Comparison of ENCODE assay signal across 14 mouse cellular contexts in genomic region chr1:155795791-155796233, GRCm38 (mm10). TPM values are rescaled to one million over a fixed set of nuclear protein-coding genes. Genes with fewer than 3 reads are reported as not detected.
DNase-seq lines count a peak whose midpoint lies in the region; ATAC-seq and TF ChIP-seq lines count a peak whose summit lies in the region.
"Had no signal": no experiment of that assay in that cellular context is flagged by ENCODE, and none has a peak within 500 bp of the region (broad histone marks: within the 10 kb centered on the region; RNA-seq: fewer than 3 reads in every experiment).

No protein-coding gene starts in this region.

- H3K9ac ChIP-seq in liver, adult 2 months (ENCODE audit: low read depth, low read length) = no peak overlapping the region
- no peak overlapping the region for H3K9ac ChIP-seq in liver, embryonic 12.5 days
- H3K9ac ChIP-seq in lung, postnatal 0 days (replicated peaks; ENCODE audit: low read depth) = no peak overlapping the region
- no peak overlapping the region for H3K9ac ChIP-seq in stomach, postnatal 0 days (ENCODE audit: low read length)
- no peak overlapping the region for H3K9ac ChIP-seq in intestine, postnatal 0 days (ENCODE audit: low read depth, low read length)
- H3K9ac ChIP-seq: hindbrain, embryonic 15.5 days; limb, embryonic 15.5 days; midbrain, embryonic 12.5 days had no signal

- DNase-seq in liver, adult 2 months (ENCODE audit: extremely low read depth, low read depth, low spot score) = peak; percentile 100
- DNase-seq in adrenal gland, adult 18-20 months (ENCODE audit: low spot score in 2 of 2) = peak; percentile 38 to 41
- peak; percentile 60 for DNase-seq in lung, postnatal 0 days (ENCODE audit: low spot score)
- DNase-seq in stomach, postnatal 0 days (ENCODE audit: low spot score) = no peak
- DNase-seq in layer of hippocampus, adult 9-11 months = no peak
- no peak for DNase-seq in left cerebral cortex, adult 8-10 months (ENCODE audit: low spot score in 2 of 2)
- DNase-seq: kidney, adult 9 months had no signal

- H3K4me3 ChIP-seq in liver, adult 2 months (ENCODE audit: insufficient read depth, low read depth, low read length) = no peak overlapping the region
- no peak overlapping the region for H3K4me3 ChIP-seq in liver, embryonic 12.5 days
- H3K4me3 ChIP-seq in lung, postnatal 0 days (ENCODE audit: low read depth, low read length) = no peak overlapping the region
- H3K4me3 ChIP-seq in stomach, postnatal 0 days (ENCODE audit: low read depth, low read length) = no peak overlapping the region
- no peak overlapping the region for H3K4me3 ChIP-seq in intestine, postnatal 0 days (ENCODE audit: low read depth, low read length)
- H3K4me3 ChIP-seq: hindbrain, embryonic 15.5 days; limb, embryonic 15.5 days; midbrain, embryonic 12.5 days had no signal

- no peak for TF ChIP-seq CTCF in liver, adult 2 months (IDR thresholded peaks at IDR 0.05; ENCODE audit: low read depth, low read length)
- no peak for TF ChIP-seq CTCF in lung, postnatal 0 days (IDR thresholded peaks at IDR 0.05)
- TF ChIP-seq CTCF in stomach, postnatal 0 days (IDR thresholded peaks at IDR 0.05; ENCODE audit: low read depth) = no peak
- TF ChIP-seq CTCF in intestine, postnatal 0 days (IDR thresholded peaks at IDR 0.05; ENCODE audit: low read depth) = no peak

- no peaks in the 10 kb centered on the region for H3K9me3 ChIP-seq in liver, embryonic 12.5 days (replicated peaks)
- no peaks in the 10 kb centered on the region for H3K9me3 ChIP-seq in lung, postnatal 0 days (ENCODE audit: low read length)
- H3K9me3 ChIP-seq in stomach, postnatal 0 days (ENCODE audit: control insufficient read depth, low read length) = no peaks in the 10 kb centered on the region
- no peaks in the 10 kb centered on the region for H3K9me3 ChIP-seq in intestine, postnatal 0 days (ENCODE audit: control insufficient read depth)
- H3K9me3 ChIP-seq: hindbrain, embryonic 15.5 days; limb, embryonic 15.5 days; midbrain, embryonic 12.5 days had no signal

- no peaks in the 10 kb centered on the region for H3K27me3 ChIP-seq in liver, adult 2 months (ENCODE audit: control insufficient read depth, insufficient read depth, low read length)
- H3K27me3 ChIP-seq in liver, embryonic 12.5 days (replicated peaks) = no peaks in the 10 kb centered on the region
- H3K27me3 ChIP-seq in lung, postnatal 0 days (replicated peaks; ENCODE audit: insufficient read depth, low read length) = no peaks in the 10 kb centered on the region
- H3K27me3 ChIP-seq in stomach, postnatal 0 days (ENCODE audit: control insufficient read depth, insufficient read depth, low read length) = no peaks in the 10 kb centered on the region
- H3K27me3 ChIP-seq in intestine, postnatal 0 days (replicated peaks; ENCODE audit: control insufficient read depth, insufficient read depth, low read length) = no peaks in the 10 kb centered on the region
- H3K27me3 ChIP-seq: hindbrain, embryonic 15.5 days; limb, embryonic 15.5 days; midbrain, embryonic 12.5 days had no signal

- TF ChIP-seq EP300 in lung, postnatal 0 days (IDR thresholded peaks at IDR 0.05) = no peak
- TF ChIP-seq EP300 in stomach, postnatal 0 days (optimal IDR thresholded peaks at IDR 0.05) = no peak

- H3K4me1 ChIP-seq in liver, adult 2 months (ENCODE audit: control insufficient read depth, insufficient read depth, low read length) = peaks cover 44% of the 10 kb centered on the region
- H3K4me1 ChIP-seq in liver, embryonic 12.5 days = peaks cover 20% of the 10 kb centered on the region
- H3K4me1 ChIP-seq in lung, postnatal 0 days (ENCODE audit: insufficient read depth, low read depth, low read length) = no peaks in the 10 kb centered on the region
- no peaks in the 10 kb centered on the region for H3K4me1 ChIP-seq in stomach, postnatal 0 days (replicated peaks; ENCODE audit: control insufficient read depth, insufficient read depth)
- H3K4me1 ChIP-seq in intestine, postnatal 0 days (replicated peaks; ENCODE audit: control insufficient read depth, insufficient read depth, low read length) = no peaks in the 10 kb centered on the region
- H3K4me1 ChIP-seq: limb, embryonic 15.5 days had no signal

- 7% methylated on average over 5 of the region's 5 CpGs for WGBS in liver, adult 2 months
- 81% methylated on average over 5 of the region's 5 CpGs for WGBS in liver, embryonic 12.5 days (ENCODE audit: insufficient replicate concordance)
- WGBS in lung, postnatal 0 days = 78% methylated on average over 5 of the region's 5 CpGs
- 87% methylated on average over 5 of the region's 5 CpGs for WGBS in stomach, postnatal 0 days
- 91% methylated on average over 5 of the region's 5 CpGs for WGBS in intestine, postnatal 0 days

- peaks cover 49% of the 10 kb centered on the region for H3K36me3 ChIP-seq in liver, adult 2 months (ENCODE audit: control insufficient read depth, insufficient read depth, low read length)
- peaks cover 55% of the 10 kb centered on the region for H3K36me3 ChIP-seq in liver, embryonic 12.5 days
- H3K36me3 ChIP-seq in lung, postnatal 0 days (ENCODE audit: insufficient read depth, low read length) = peaks cover 16% of the 10 kb centered on the region
- H3K36me3 ChIP-seq in stomach, postnatal 0 days (ENCODE audit: control insufficient read depth, insufficient read depth, low read length) = peaks cover 11% of the 10 kb centered on the region
- H3K36me3 ChIP-seq in intestine, postnatal 0 days (ENCODE audit: control insufficient read depth, insufficient read depth) = peaks cover 34% of the 10 kb centered on the region

- H3K4me2 ChIP-seq in liver, embryonic 12.5 days = no peak overlapping the region
- no peak overlapping the region for H3K4me2 ChIP-seq in lung, postnatal 0 days (replicated peaks; ENCODE audit: low read depth, low read length)
- H3K4me2 ChIP-seq in stomach, postnatal 0 days (replicated peaks; ENCODE audit: low read depth) = no peak overlapping the region
- no peak overlapping the region for H3K4me2 ChIP-seq in intestine, postnatal 0 days (replicated peaks; ENCODE audit: low read depth)
- H3K4me2 ChIP-seq: hindbrain, embryonic 15.5 days; limb, embryonic 15.5 days; midbrain, embryonic 12.5 days had no signal

- H3K79me2 ChIP-seq in liver, adult 2 months (ENCODE audit: control insufficient read depth, insufficient read depth, low read length) = peaks cover 10% of the 10 kb centered on the region; the same call in 1 of the 2 replicates

- ATAC-seq in liver, embryonic 12.5 days = no peak
- ATAC-seq in lung, postnatal 0 days = peak; percentile 66
- peak; percentile 27; the same call in 1 of the 2 replicates for ATAC-seq in stomach, postnatal 0 days (ENCODE audit: low FRiP score, low TSS enrichment)
- no peak for ATAC-seq in intestine, postnatal 0 days
- ATAC-seq: CD4-positive, CD25-positive, alpha-beta regulatory T cell, adult 4 months had no signal

- no peak for TF ChIP-seq POLR2A in liver, adult 2 months (IDR thresholded peaks at IDR 0.05; ENCODE audit: extremely low read depth, insufficient read depth, low read length)

- H3K27ac ChIP-seq in liver, adult 2 months (replicated peaks; ENCODE audit: insufficient read depth, low read depth, low read length) = peak overlapping the region; percentile 66
- H3K27ac ChIP-seq in liver, embryonic 12.5 days = no peak overlapping the region
- H3K27ac ChIP-seq in lung, postnatal 0 days (ENCODE audit: low read length) = no peak overlapping the region
- H3K27ac ChIP-seq in stomach, postnatal 0 days (replicated peaks) = no peak overlapping the region
- H3K27ac ChIP-seq in intestine, postnatal 0 days (ENCODE audit: low read depth, low read length) = no peak overlapping the region
- H3K27ac ChIP-seq: hindbrain, embryonic 15.5 days; limb, embryonic 15.5 days; midbrain, embryonic 12.5 days had no signal

RNA-seq across cellular contexts. Expression of gene Qsox1, which starts 16.9 kb away (rescaled TPM):
- 221 and 249 TPM in 2 replicates for total RNA-seq in liver, adult 2 months (2014; rRNA removed)
- 475 and 543 TPM in 2 replicates for polyA plus RNA-seq in liver, adult 2 months (2012; rRNA removed)
- 26.1 and 26.2 TPM in 2 replicates for polyA plus RNA-seq in liver, embryonic 12.5 days (2016; fragmentation: Nextera tagmentation; extraction: Ambion mirVana)
- total RNA-seq in adrenal gland, adult 18-20 months (2021) = 10 to 100 TPM; 50.2 to 68.5 TPM
- polyA plus RNA-seq in lung, postnatal 0 days (2015; fragmentation: Nextera tagmentation; extraction: Ambion mirVana) = 58.1 and 62.9 TPM in 2 replicates
- polyA plus RNA-seq in stomach, postnatal 0 days (2015; fragmentation: Nextera tagmentation; extraction: Ambion mirVana) = 95.7 and 98.0 TPM in 2 replicates
- 28.4 and 30.1 TPM in 2 replicates for polyA plus RNA-seq in intestine, postnatal 0 days (2015; fragmentation: Nextera tagmentation; extraction: Ambion mirVana)
- 10 to 100 TPM; 31.0 to 35.7 (median 33.3) TPM for total RNA-seq in left cerebral cortex, adult 8-10 months (2022)

RNA-seq across cellular contexts. Expression of gene Lhx4, which starts 44.3 kb away (rescaled TPM):
- not detected in 2 replicates for total RNA-seq in liver, adult 2 months (2014; rRNA removed)
- polyA plus RNA-seq in liver, adult 2 months (2012; rRNA removed) = not detected in 2 replicates
- polyA plus RNA-seq in liver, embryonic 12.5 days (2016; fragmentation: Nextera tagmentation; extraction: Ambion mirVana) = not detected in 2 replicates
- total RNA-seq in adrenal gland, adult 18-20 months (2021) = under 1 TPM in 1 of 2 experiments, not detected in 1; 0.06 TPM
- polyA plus RNA-seq in lung, postnatal 0 days (2015; fragmentation: Nextera tagmentation; extraction: Ambion mirVana) = not detected in 2 replicates
- 0.04 and 0.10 TPM in 2 replicates for polyA plus RNA-seq in stomach, postnatal 0 days (2015; fragmentation: Nextera tagmentation; extraction: Ambion mirVana)
- polyA plus RNA-seq in intestine, postnatal 0 days (2015; fragmentation: Nextera tagmentation; extraction: Ambion mirVana) = 0.01 TPM in 1 of 2 replicates, not detected in the other
- total RNA-seq in left cerebral cortex, adult 8-10 months (2022) = not detected
- total RNA-seq: heart, adult 8-10 months had no signal

Comparison
In these comparisons a context has a peak if more than half of its experiments do, and no peak if none do; other contexts are left out.
1. DNase-seq: peak in liver, adult 2 months (single experiment), adrenal gland, adult 18-20 months (2 of 2) and lung, postnatal 0 days (single experiment); none in stomach, postnatal 0 days (single experiment), layer of hippocampus, adult 9-11 months (single experiment) and left cerebral cortex, adult 8-10 months (0 of 2).
2. ATAC-seq: peak in lung, postnatal 0 days (single experiment) and stomach, postnatal 0 days (single experiment); none in liver, embryonic 12.5 days (single experiment) and intestine, postnatal 0 days (single experiment).